Mouse (Mus musculus): Measurements from ENCODE around the gene Pappa2. TPM values are rescaled to one million over a fixed set of nuclear protein-coding genes. Genes with fewer than 3 reads are reported as not detected.

Pappa2 gene
- total RNA-seq, 1 experiment from 2014 or later, result not detected

GRCm38 (mm10) chr1:158827931-158828330 is 152.4 kb downstream of the Pappa2 start:
- ATAC-seq (replicated peaks in 1 of 2; ENCODE audit: insufficient read depth in 1 of 2, low FRiP score in 2 of 2, low TSS enrichment in 1 of 2, low read depth in 1 of 2, poor library complexity in 2 of 2, severe bottlenecking in 2 of 2), result no peak

GRCm38 (mm10) chr1:158819676-158820075 is 160.6 kb downstream of the Pappa2 start:
- no peak for ATAC-seq (replicated peaks in 1 of 2; ENCODE audit: insufficient read depth in 1 of 2, low FRiP score in 2 of 2, low TSS enrichment in 1 of 2, low read depth in 1 of 2, poor library complexity in 2 of 2, severe bottlenecking in 2 of 2)

GRCm38 (mm10) chr1:158816479-158816878 is 163.8 kb downstream of the Pappa2 start:
- ATAC-seq (replicated peaks in 1 of 2; ENCODE audit: insufficient read depth in 1 of 2, low FRiP score in 2 of 2, low TSS enrichment in 1 of 2, low read depth in 1 of 2, poor library complexity in 2 of 2, severe bottlenecking in 2 of 2), result no peak

- no peak for ATAC-seq (replicated peaks in 1 of 2; ENCODE audit: insufficient read depth in 1 of 2, low FRiP score in 2 of 2, low TSS enrichment in 1 of 2, low read depth in 1 of 2, poor library complexity in 2 of 2, severe bottlenecking in 2 of 2)
Measured at GRCm38 (mm10) chr1:158811887-158812286, 168.4 kb downstream of the Pappa2 start.

GRCm38 (mm10) chr1:158775486-158775885 is 204.8 kb downstream of the Pappa2 start:
- no peak for ATAC-seq (replicated peaks in 1 of 2; ENCODE audit: insufficient read depth in 1 of 2, low FRiP score in 2 of 2, low TSS enrichment in 1 of 2, low read depth in 1 of 2, poor library complexity in 2 of 2, severe bottlenecking in 2 of 2)

- ATAC-seq (replicated peaks in 1 of 2; ENCODE audit: insufficient read depth in 1 of 2, low FRiP score in 2 of 2, low TSS enrichment in 1 of 2, low read depth in 1 of 2, poor library complexity in 2 of 2, severe bottlenecking in 2 of 2), result no peak
Measured at GRCm38 (mm10) chr1:158773102-158773501, 207.2 kb downstream of the Pappa2 start.

- no peak for ATAC-seq (replicated peaks in 1 of 2; ENCODE audit: insufficient read depth in 1 of 2, low FRiP score in 2 of 2, low TSS enrichment in 1 of 2, low read depth in 1 of 2, poor library complexity in 2 of 2, severe bottlenecking in 2 of 2)
Measured at GRCm38 (mm10) chr1:158770756-158771155, 209.5 kb downstream of the Pappa2 start.

- no peak for ATAC-seq (replicated peaks in 1 of 2; ENCODE audit: insufficient read depth in 1 of 2, low FRiP score in 2 of 2, low TSS enrichment in 1 of 2, low read depth in 1 of 2, poor library complexity in 2 of 2, severe bottlenecking in 2 of 2)
Measured at GRCm38 (mm10) chr1:158770036-158770655, 210.1 kb downstream of the Pappa2 start.

- no peak for ATAC-seq (replicated peaks in 1 of 2; ENCODE audit: insufficient read depth in 1 of 2, low FRiP score in 2 of 2, low TSS enrichment in 1 of 2, low read depth in 1 of 2, poor library complexity in 2 of 2, severe bottlenecking in 2 of 2)
Measured at GRCm38 (mm10) chr1:158765842-158766241, 214.4 kb downstream of the Pappa2 start.

- no peak for ATAC-seq (replicated peaks in 1 of 2; ENCODE audit: insufficient read depth in 1 of 2, low FRiP score in 2 of 2, low TSS enrichment in 1 of 2, low read depth in 1 of 2, poor library complexity in 2 of 2, severe bottlenecking in 2 of 2)
Measured at GRCm38 (mm10) chr1:158764727-158765126, 215.6 kb downstream of the Pappa2 start.

- ATAC-seq (replicated peaks in 1 of 2; ENCODE audit: insufficient read depth in 1 of 2, low FRiP score in 2 of 2, low TSS enrichment in 1 of 2, low read depth in 1 of 2, poor library complexity in 2 of 2, severe bottlenecking in 2 of 2), result no peak
Measured at GRCm38 (mm10) chr1:158764211-158764610, 216.1 kb downstream of the Pappa2 start.

GRCm38 (mm10) chr1:158748356-158749096 is 231.8 kb downstream of the Pappa2 start:
- ATAC-seq (replicated peaks in 1 of 2; ENCODE audit: insufficient read depth in 1 of 2, low FRiP score in 2 of 2, low TSS enrichment in 1 of 2, low read depth in 1 of 2, poor library complexity in 2 of 2, severe bottlenecking in 2 of 2), result no peak

GRCm38 (mm10) chr1:158741449-158741848 is 238.8 kb downstream of the Pappa2 start:
- ATAC-seq (replicated peaks in 1 of 2; ENCODE audit: insufficient read depth in 1 of 2, low FRiP score in 2 of 2, low TSS enrichment in 1 of 2, low read depth in 1 of 2, poor library complexity in 2 of 2, severe bottlenecking in 2 of 2), result no peak

GRCm38 (mm10) chr1:158740949-158741348 is 239.3 kb downstream of the Pappa2 start:
- ATAC-seq (replicated peaks in 1 of 2; ENCODE audit: insufficient read depth in 1 of 2, low FRiP score in 2 of 2, low TSS enrichment in 1 of 2, low read depth in 1 of 2, poor library complexity in 2 of 2, severe bottlenecking in 2 of 2), result no peak

GRCm38 (mm10) chr1:158740161-158740766 is 240.0 kb downstream of the Pappa2 start:
- no peak for ATAC-seq (replicated peaks in 1 of 2; ENCODE audit: insufficient read depth in 1 of 2, low FRiP score in 2 of 2, low TSS enrichment in 1 of 2, low read depth in 1 of 2, poor library complexity in 2 of 2, severe bottlenecking in 2 of 2)

GRCm38 (mm10) chr1:158739132-158739919 is 241.0 kb downstream of the Pappa2 start:
- no peak for ATAC-seq (replicated peaks in 1 of 2; ENCODE audit: insufficient read depth in 1 of 2, low FRiP score in 2 of 2, low TSS enrichment in 1 of 2, low read depth in 1 of 2, poor library complexity in 2 of 2, severe bottlenecking in 2 of 2)

GRCm38 (mm10) chr1:158732868-158733496 is 247.3 kb downstream of the Pappa2 start:
- ATAC-seq (replicated peaks in 1 of 2; ENCODE audit: insufficient read depth in 1 of 2, low FRiP score in 2 of 2, low TSS enrichment in 1 of 2, low read depth in 1 of 2, poor library complexity in 2 of 2, severe bottlenecking in 2 of 2), result no peak

Measured in hematopoietic stem cell, adult 5-6 weeks (primary cell).